Mouse (Mus musculus): ENCODE results near the gene Tmem269. TPM values are rescaled to one million over a fixed set of nuclear protein-coding genes. Genes with fewer than 3 reads are reported as not detected.
A peak's percentile ranks its signal among the peaks of the same experiment; 100 is the strongest.

Gene Tmem269
- polyA plus RNA-seq, 1 experiment = 0.70 TPM

- no peak for DNase-seq (ENCODE audit: low read depth)
Measured at GRCm38 (mm10) chr4:119238661-119239060, 20.6 kb upstream of the Tmem269 start.

GRCm38 (mm10) chr4:119234348-119234747, 16.3 kb upstream of the Tmem269 start:
- no peak for DNase-seq (ENCODE audit: low read depth)

- DNase-seq (ENCODE audit: low read depth) = no peak
Measured at GRCm38 (mm10) chr4:119233256-119233901, 15.4 kb upstream of the Tmem269 start.

GRCm38 (mm10) chr4:119232410-119233255, 14.6 kb upstream of the Tmem269 start, which contains the start of the genes AU022252 and P3h1:
Gene AU022252, minus strand, starts transcription at chr4:119232712.
Gene P3h1, plus strand, starts transcription at chr4:119232915.
- peak; percentile 90 for DNase-seq (ENCODE audit: low read depth)

- DNase-seq (ENCODE audit: low read depth) = no peak
Measured at GRCm38 (mm10) chr4:119226751-119227150, 8.7 kb upstream of the Tmem269 start.

- no peak for DNase-seq (ENCODE audit: low read depth)
Measured at GRCm38 (mm10) chr4:119225719-119226118, 7.7 kb upstream of the Tmem269 start.

- DNase-seq (ENCODE audit: low read depth) = no peak
Measured at GRCm38 (mm10) chr4:119224534-119224933, 6.5 kb upstream of the Tmem269 start.

- no peak for DNase-seq (ENCODE audit: low read depth)
Measured at GRCm38 (mm10) chr4:119223696-119224095, 5.7 kb upstream of the Tmem269 start.

GRCm38 (mm10) chr4:119216667-119217066, 1.4 kb downstream of the Tmem269 start:
- DNase-seq (ENCODE audit: low read depth) = no peak

- DNase-seq (ENCODE audit: low read depth) = no peak
Measured at GRCm38 (mm10) chr4:119204672-119205071, 13.3 kb downstream of the Tmem269 start.

- DNase-seq (ENCODE audit: low read depth) = no peak
Measured at GRCm38 (mm10) chr4:119198105-119198504, 19.9 kb downstream of the Tmem269 start.

GRCm38 (mm10) chr4:119195582-119196320, 22.3 kb downstream of the Tmem269 start:
- DNase-seq (ENCODE audit: low read depth) = no peak

GRCm38 (mm10) chr4:119194909-119195581, 23.0 kb downstream of the Tmem269 start, which contains the start of gene Svbp:
Gene Svbp, plus strand, starts transcription at chr4:119195306.
- DNase-seq (ENCODE audit: low read depth) = no peak

- DNase-seq (ENCODE audit: low read depth) = no peak
Measured at GRCm38 (mm10) chr4:119192757-119193156, 25.3 kb downstream of the Tmem269 start.

- no peak for DNase-seq (ENCODE audit: low read depth)
Measured at GRCm38 (mm10) chr4:119191273-119191672, 26.7 kb downstream of the Tmem269 start.

GRCm38 (mm10) chr4:119190618-119191017, 27.4 kb downstream of the Tmem269 start:
- no peak for DNase-seq (ENCODE audit: low read depth)

- no peak for DNase-seq (ENCODE audit: low read depth)
Measured at GRCm38 (mm10) chr4:119189864-119190263, 28.2 kb downstream of the Tmem269 start, which contains the start of gene Ermap. Gene Ermap, minus strand, starts transcription at chr4:119190011.

GRCm38 (mm10) chr4:119189392-119189791, 28.6 kb downstream of the Tmem269 start:
- no peak for DNase-seq (ENCODE audit: low read depth)

GRCm38 (mm10) chr4:119188060-119188785, 29.8 kb downstream of the Tmem269 start:
- DNase-seq (ENCODE audit: low read depth) = no peak

GRCm38 (mm10) chr4:119185771-119186170, 32.2 kb downstream of the Tmem269 start:
- no peak for DNase-seq (ENCODE audit: low read depth)

GRCm38 (mm10) chr4:119183525-119183924, 34.5 kb downstream of the Tmem269 start:
- DNase-seq (ENCODE audit: low read depth) = no peak
